Mouse (Mus musculus): ENCODE data around the gene Fbxw10.

DNA sequence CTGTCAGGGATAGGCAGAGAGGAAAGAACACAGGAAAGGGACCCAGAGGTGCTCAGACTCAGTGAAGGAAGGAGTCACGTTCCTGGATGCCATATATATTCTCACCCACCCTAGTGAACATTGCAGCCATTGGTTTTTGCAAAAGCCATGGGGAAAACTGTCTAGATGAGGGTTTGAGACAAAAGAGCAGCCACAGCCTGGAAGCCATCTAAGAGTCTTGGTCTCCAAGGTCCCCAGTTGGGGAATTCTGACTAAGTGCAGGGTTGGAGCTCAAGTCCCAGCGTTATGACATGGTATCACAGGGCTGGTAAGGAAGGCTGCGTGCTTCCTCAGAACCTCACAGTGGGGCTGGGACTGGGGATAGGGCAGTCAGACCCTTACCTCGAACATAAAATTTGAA, 18.7 kb downstream of the Fbxw10 start:
- TF ChIP-seq CTCF (IDR thresholded peaks at IDR 0.05; ENCODE audit: extremely low read depth, insufficient read length, insufficient replicate concordance, low read depth, low read length), result no peak
- TF ChIP-seq POLR2A (IDR thresholded peaks at IDR 0.05; ENCODE audit: low read depth, low read length), result no peak
